Mouse (Mus musculus) embryonic facial prominence, embryonic 10.5 days (tissue): Measurements from ENCODE around the gene Cypt3. TPM values are rescaled to one million over a fixed set of nuclear protein-coding genes. Genes with fewer than 3 reads are reported as not detected.

Experiments
- DNase-seq: peaks from one replicate; pipeline ENCODE4 v3.0.0-alpha.2; 2017; ENCODE audit warnings: low spot score
- H3K27ac ChIP-seq: fragments of 300-500 bp; sonication (generic); replicated peaks from 2 replicates; pipeline ENCODE4 v1.5.1; 2016; ENCODE audit warnings: mild to moderate bottlenecking
- H3K27me3 ChIP-seq: fragments of 300-500 bp; sonication (generic); replicated peaks from 2 replicates; pipeline ENCODE4 v1.6.1; 2016; ENCODE audit warnings: low read depth, mild to moderate bottlenecking; ENCODE audit not compliant: poor library complexity, severe bottlenecking
- H3K36me3 ChIP-seq: fragments of 300-500 bp; sonication (generic); replicated peaks from 2 replicates; pipeline ENCODE4 v1.6.1; 2016; ENCODE audit warnings: mild to moderate bottlenecking, moderate library complexity
- H3K4me1 ChIP-seq: fragments of 300-500 bp; sonication (generic); 2 replicates; pipeline ENCODE4 v1.6.1; 2016
- H3K4me3 ChIP-seq: fragments of 300-500 bp; sonication (generic); 2 replicates; pipeline ENCODE4 v1.5.1; 2016; ENCODE audit warnings: mild to moderate bottlenecking, moderate library complexity
- H3K9me3 ChIP-seq: fragments of 300-500 bp; sonication (generic); 2 replicates; pipeline ENCODE4 v1.6.1; 2016; ENCODE audit warnings: mild to moderate bottlenecking
- WGBS: fragments of 180-500 bp; shearing (Covaris S2); methylation state at CpG from one replicate; pipeline ENCODE4 v1.1.7; 2016; 5-methylcytosine and 5-hydroxymethylcytosine counted together
- polyA plus RNA-seq: library from polyadenylated mRNA; unstranded; fragments of >200 nt; fragmentation: Nextera tagmentation; extraction: Ambion mirVana; gene quantifications from 2 replicates; pipeline ENCODE4 v1.2.1, GENCODE M21; 2016

The Cypt3 gene
- not detected in 2 replicates for polyA plus RNA-seq

- Histone ChIP-seq H3K4me1 (no peaks in the 10 kb centered on the region), H3K9me3 (no peaks in the 10 kb centered on the region), H3K27ac (no peak within 1 kb of the TSS), H3K27me3 (no peaks in the 10 kb centered on the region), H3K36me3 (no peaks in the 10 kb centered on the region), H3K4me3 (no peak within 1 kb of the TSS)
- DNase-seq, result no peak
- 73% methylated on average over 7 of the region's 7 CpGs for WGBS
Measured at GRCm38 (mm10) chrX:153558293-153558692, at the start of gene Cypt3. Gene Cypt3, plus strand, starts transcription at chrX:153558593.

- 86% methylated on average over 5 of the region's 5 CpGs for WGBS
- Histone ChIP-seq H3K27me3 (no peaks in the 10 kb centered on the region), H3K4me3 (no peak overlapping the region), H3K9me3 (no peaks in the 10 kb centered on the region), H3K4me1 (no peaks in the 10 kb centered on the region), H3K36me3 (no peaks in the 10 kb centered on the region), H3K27ac (no peak overlapping the region)
- no peak for DNase-seq
Measured at GRCm38 (mm10) chrX:153515491-153515890, 42.9 kb upstream of the Cypt3 start.

- no peak for DNase-seq
- no peaks in the 10 kb centered on the region for H3K9me3 ChIP-seq
- 42% methylated on average over 2 of the region's 2 CpGs for WGBS
- no peak overlapping the region for H3K27ac ChIP-seq
- H3K4me1 ChIP-seq, result no peaks in the 10 kb centered on the region
- H3K27me3 ChIP-seq, result no peaks in the 10 kb centered on the region
- H3K36me3 ChIP-seq, result no peaks in the 10 kb centered on the region
- H3K4me3 ChIP-seq, result no peak overlapping the region
Measured at GRCm38 (mm10) chrX:153528399-153528798, 30.0 kb upstream of the Cypt3 start.

GRCm38 (mm10) chrX:153556634-153557033 is 1.8 kb upstream of the Cypt3 start:
- no peak overlapping the region for H3K27ac ChIP-seq
- no peak for DNase-seq
- 49% methylated on average over 2 of the region's 2 CpGs for WGBS

GRCm38 (mm10) chrX:153564650-153565049 is 6.3 kb downstream of the Cypt3 start:
- Histone ChIP-seq H3K27ac (no peak overlapping the region), H3K36me3 (no peaks in the 10 kb centered on the region), H3K9me3 (no peaks in the 10 kb centered on the region), H3K27me3 (no peaks in the 10 kb centered on the region), H3K4me3 (no peak overlapping the region), H3K4me1 (no peaks in the 10 kb centered on the region)
- 83% methylated on average over 1 of the region's 1 CpGs for whole genome bisulfite sequencing
- DNase-seq, result no peak

More at GRCm38 (mm10) chrX:153556634-153557033, 1.8 kb upstream of the Cypt3 start:
- Histone ChIP-seq H3K27me3 (no peaks in the 10 kb centered on the region), H3K36me3 (no peaks in the 10 kb centered on the region), H3K9me3 (no peaks in the 10 kb centered on the region), H3K4me3 (no peak overlapping the region), H3K4me1 (no peaks in the 10 kb centered on the region)

- DNase-seq, result no peak
- H3K27ac ChIP-seq, result no peak overlapping the region
- no peaks in the 10 kb centered on the region for H3K4me1 ChIP-seq
- WGBS, result 56% methylated on average over 2 of the region's 2 CpGs
- no peaks in the 10 kb centered on the region for H3K9me3 ChIP-seq
- H3K4me3 ChIP-seq, result no peak overlapping the region
- H3K27me3 ChIP-seq, result no peaks in the 10 kb centered on the region
- no peaks in the 10 kb centered on the region for H3K36me3 ChIP-seq
Measured at GRCm38 (mm10) chrX:153599583-153599982, 41.2 kb downstream of the Cypt3 start.

Other genes starting within 250 kb of the Cypt3 start
- 34.5 and 37.3 TPM in 2 replicates for gene Ubqln2, start 60.4 kb upstream of the Cypt3 start, polyA plus RNA-seq
- 6.2 and 6.9 TPM in 2 replicates for gene Kctd12b, start 137.8 kb downstream of the Cypt3 start, polyA plus RNA-seq
- 75.3 and 82.8 TPM in 2 replicates for gene Nbdy, start 165.0 kb downstream of the Cypt3 start, polyA plus RNA-seq